Mouse (Mus musculus): ENCODE measurements around the gene Dtx1. TPM values are rescaled to one million over a fixed set of nuclear protein-coding genes. Genes with fewer than 3 reads are reported as not detected.

Gene Dtx1
- total and polyA plus RNA-seq, 3 experiments = 0.12 to 0.63 TPM; not detected in 1

- Histone ChIP-seq H3K79me2 (ENCODE audit: control insufficient read depth, insufficient read depth, low read length, poor library complexity) (no peaks in the 10 kb centered on the region), H3K27me3 (ENCODE audit: control insufficient read depth in 1 of 2, insufficient read depth in 2 of 2, low read length in 2 of 2) (no peaks in the 10 kb centered on the region), H3K4me3 (ENCODE audit: control insufficient read depth in 1 of 2, insufficient read depth in 1 of 2, low read depth in 2 of 2, low read length in 2 of 2) (no peak overlapping the region), H3K36me3 (ENCODE audit: control insufficient read depth in 1 of 2, insufficient read depth in 2 of 2, low read length in 2 of 2) (no peaks in the 10 kb centered on the region), H3K9me3 (replicated peaks; ENCODE audit: insufficient read depth, low read length) (no peaks in the 10 kb centered on the region), H3K27ac (ENCODE audit: control insufficient read depth, low read depth, low read length) (no peak overlapping the region), H3K4me1 (ENCODE audit: control insufficient read depth in 1 of 2, insufficient read depth in 2 of 2, low read length in 2 of 2) (no peaks in the 10 kb centered on the region), H3K9ac (ENCODE audit: control insufficient read depth, low read depth, low read length, poor library complexity, severe bottlenecking) (no peak overlapping the region)
- TF ChIP-seq UBTF (IDR thresholded peaks at IDR 0.05; ENCODE audit: borderline replicate concordance, insufficient read depth, low read depth, low read length) = no peak
- TF ChIP-seq MEF2A (IDR thresholded peaks at IDR 0.05; ENCODE audit: extremely low read depth, insufficient replicate concordance, low read depth, low read length, poor library complexity, severe bottlenecking) = no peak
- TF ChIP-seq POLR2A (IDR thresholded peaks at IDR 0.05; ENCODE audit: control insufficient read depth in 1 of 2, insufficient read depth in 1 of 2, low read depth in 1 of 2, low read length in 2 of 2, poor library complexity in 1 of 2) = no peak
- no peak for TF ChIP-seq USF1 (IDR thresholded peaks at IDR 0.05; ENCODE audit: low read depth, low read length)
- no peak for TF ChIP-seq MAZ (IDR thresholded peaks at IDR 0.05; ENCODE audit: low read depth, low read length)
- TF ChIP-seq MXI1 (IDR thresholded peaks at IDR 0.05; ENCODE audit: low read depth, low read length) = no peak
- no peak for TF ChIP-seq MYC (IDR thresholded peaks at IDR 0.05; ENCODE audit: low read depth, low read length)
- no peak for DNase-seq (ENCODE audit: low read depth, low spot score)
These were observed 23.8 kb downstream of the Dtx1 start for GRCm38 (mm10) chr5:120687897-120688296.

- H3K4me1 ChIP-seq (ENCODE audit: control insufficient read depth in 1 of 2, insufficient read depth in 2 of 2, low read length in 2 of 2) = no peaks in the 10 kb centered on the region
- H3K4me3 ChIP-seq (ENCODE audit: control insufficient read depth in 1 of 2, insufficient read depth in 1 of 2, low read depth in 2 of 2, low read length in 2 of 2) = no peak overlapping the region
- no peak overlapping the region for H3K27ac ChIP-seq (ENCODE audit: control insufficient read depth, low read depth, low read length)
- H3K27me3 ChIP-seq (ENCODE audit: control insufficient read depth in 1 of 2, insufficient read depth in 2 of 2, low read length in 2 of 2) = no peaks in the 10 kb centered on the region
- H3K9me3 ChIP-seq (replicated peaks; ENCODE audit: insufficient read depth, low read length) = no peaks in the 10 kb centered on the region
- no peak overlapping the region for H3K9ac ChIP-seq (ENCODE audit: control insufficient read depth, low read depth, low read length, poor library complexity, severe bottlenecking)
- no peak for DNase-seq (ENCODE audit: low read depth, low spot score)
- no peaks in the 10 kb centered on the region for H3K36me3 ChIP-seq (ENCODE audit: control insufficient read depth in 1 of 2, insufficient read depth in 2 of 2, low read length in 2 of 2)
- no peaks in the 10 kb centered on the region for H3K79me2 ChIP-seq (ENCODE audit: control insufficient read depth, insufficient read depth, low read length, poor library complexity)
- no peak for TF ChIP-seq E2F4 (IDR thresholded peaks at IDR 0.05; ENCODE audit: borderline replicate concordance, low read depth, low read length)
- TF ChIP-seq RAD21 (IDR thresholded peaks at IDR 0.05; ENCODE audit: low read depth, low read length) = no peak
- TF ChIP-seq HCFC1 (IDR thresholded peaks at IDR 0.05; ENCODE audit: low read depth, low read length) = no peak
- no peak for TF ChIP-seq ZMIZ1 (IDR thresholded peaks at IDR 0.05; ENCODE audit: low read depth, low read length)
- no peak for TF ChIP-seq MAX (IDR thresholded peaks at IDR 0.05; ENCODE audit: low read length)
- TF ChIP-seq NELFE (IDR thresholded peaks at IDR 0.05; ENCODE audit: low read depth, low read length) = no peak
- TF ChIP-seq NRF1 (IDR thresholded peaks at IDR 0.05; ENCODE audit: insufficient read depth, low read depth, low read length, poor library complexity, severe bottlenecking) = no peak
- no peak for TF ChIP-seq TBP (IDR thresholded peaks at IDR 0.05; ENCODE audit: low read depth, low read length)
- no peak for TF ChIP-seq POLR2AphosphoS5 (IDR thresholded peaks at IDR 0.05; ENCODE audit: borderline replicate concordance, low read depth, low read length)
- no peak for TF ChIP-seq MYC (IDR thresholded peaks at IDR 0.05; ENCODE audit: low read depth, low read length)
- no peak for TF ChIP-seq GABPA (IDR thresholded peaks at IDR 0.05; ENCODE audit: low read depth, low read length)
- no peak for TF ChIP-seq CTCF (IDR thresholded peaks at IDR 0.05 in 2 of 3, conservative IDR thresholded peaks at IDR 0.05 in 1 of 3; ENCODE audit: control insufficient read depth in 1 of 3, insufficient read depth in 1 of 3, low read depth in 2 of 3, low read length in 3 of 3, poor library complexity in 1 of 3, severe bottlenecking in 1 of 3)
- TF ChIP-seq UBTF (IDR thresholded peaks at IDR 0.05; ENCODE audit: borderline replicate concordance, insufficient read depth, low read depth, low read length) = no peak
- no peak for TF ChIP-seq MYB (IDR thresholded peaks at IDR 0.05; ENCODE audit: low read depth, low read length)
- no peak for TF ChIP-seq BHLHE40 (IDR thresholded peaks at IDR 0.05; ENCODE audit: borderline replicate concordance, low read depth, low read length)
- TF ChIP-seq TAL1 (IDR thresholded peaks at IDR 0.05; ENCODE audit: low read length) = no peak
- no peak for TF ChIP-seq MAZ (IDR thresholded peaks at IDR 0.05; ENCODE audit: low read depth, low read length)
These were observed 24.3 kb downstream of the Dtx1 start for GRCm38 (mm10) chr5:120687484-120687851.

Data from MEL (cell line).